Mouse (Mus musculus): Measurements from ENCODE around the gene Golt1b. TPM values are rescaled to one million over a fixed set of nuclear protein-coding genes. Genes with fewer than 3 reads are reported as not detected.

Golt1b gene
- total RNA-seq, 2 experiments from 2014 or later: 33.5 to 34.8 TPM

Other genes starting within 250 kb of the Golt1b start
- gene Slco1a6, start 178.7 kb upstream of the Golt1b start, total RNA-seq (2021): not detected
- gene Iapp, start 88.8 kb upstream of the Golt1b start, total RNA-seq (2021): not detected
- under 1 TPM in 1 of 2 experiments, not detected in 1; 0.16 TPM for gene Slco1a5, start 64.2 kb upstream of the Golt1b start, total RNA-seq (2021)
- 10 to 100 TPM; 13.6 to 15.1 TPM for gene Pyroxd1, start 41.6 kb upstream of the Golt1b start, total RNA-seq (2021)
- gene Recql, start 134 bp upstream of the Golt1b start, total RNA-seq (2021): 10 to 100 TPM; 19.9 to 20.2 TPM
- 1 to 10 TPM; 1.6 to 2.6 TPM for gene Spx, start 26.2 kb downstream of the Golt1b start, total RNA-seq (2021)
- not detected for gene Gys2, start 85.9 kb downstream of the Golt1b start, total RNA-seq (2021)
- 100 to 1,000 TPM; 832 to 838 TPM for gene Ldhb, start 120.7 kb downstream of the Golt1b start, total RNA-seq (2021)
- gene Kcnj8, start 184.4 kb downstream of the Golt1b start, total RNA-seq (2021): 1 to 10 TPM; 2.0 to 3.0 TPM

Measured in left cerebral cortex, postnatal 25 days (tissue).